Mouse (Mus musculus): ENCODE measurements at regions not wholly inside any gene's neighbourhood (a gene's known extent, or its start where the extent isn't known, plus 50 kb on each side); places are given as distances from the start of the nearest gene placed in this dataset.

DNA sequence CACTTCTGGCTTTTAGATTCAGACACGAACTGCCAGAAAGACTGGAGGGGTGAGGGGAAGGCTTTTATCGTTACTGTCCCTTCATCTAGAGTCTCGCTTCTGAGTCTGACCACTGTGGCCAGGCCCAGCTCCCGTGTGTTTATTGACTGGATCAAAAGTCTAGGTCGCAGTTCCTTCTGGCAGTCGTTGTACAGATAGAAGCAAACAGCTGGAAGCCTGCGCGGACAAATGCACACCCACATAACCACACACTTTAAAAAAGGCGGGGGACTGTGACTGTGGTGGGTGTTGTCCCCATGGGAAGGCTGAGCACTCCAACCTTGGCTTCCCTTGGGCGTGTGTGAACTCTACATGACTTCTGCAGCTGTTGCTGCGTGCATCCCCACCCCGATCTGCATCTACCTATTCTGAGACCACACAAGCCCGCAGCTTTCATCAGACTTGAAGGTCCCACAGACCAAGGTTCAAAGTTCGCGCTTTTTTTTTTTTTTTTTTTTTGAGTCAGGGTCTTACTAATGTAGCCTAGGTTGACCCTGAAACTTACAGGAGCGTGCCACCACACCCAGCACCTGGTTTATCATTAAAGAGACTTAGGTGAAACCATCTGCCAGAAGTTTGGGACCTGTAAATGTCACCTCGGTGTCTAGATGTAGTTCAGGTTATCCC lies 54.5 kb upstream of the Hes1 start:
- WGBS: 23% methylated on average over 17 of the region's 17 CpGs
- peaks cover 17% of the 10 kb centered on the region; the same call in 1 of the 2 replicates for H3K27me3 ChIP-seq (replicated peaks)
- no peak overlapping the region; the same call in 1 of the 2 replicates for H3K9ac ChIP-seq
- ATAC-seq (replicated peaks): no peak
- H3K4me2 ChIP-seq: peak overlapping the region; percentile 97
- no peaks in the 10 kb centered on the region for H3K36me3 ChIP-seq (replicated peaks)
- H3K9me3 ChIP-seq: no peaks in the 10 kb centered on the region
- H3K4me1 ChIP-seq: peaks cover 17% of the 10 kb centered on the region
- H3K27ac ChIP-seq: no peak overlapping the region
- peak overlapping the region; percentile 53 for H3K4me3 ChIP-seq

- WGBS: 38% methylated on average over 2 of the region's 2 CpGs
- H3K27me3 ChIP-seq (replicated peaks): 0 out of 2 replicates have a peak, but pooled peaks cover 7% of the 10 kb centered on the region
- ATAC-seq (replicated peaks): no peak
Measured at GRCm38 (mm10) chr16:30013123-30013522, 51.1 kb upstream of the Hes1 start.

GRCm38 (mm10) chr16:30013943-30014342 lies 50.2 kb upstream of the Hes1 start:
- Histone ChIP-seq H3K27me3 (replicated peaks) (peaks cover 10% of the 10 kb centered on the region; the same call in 1 of the 2 replicates), H3K9me3 (no peaks in the 10 kb centered on the region), H3K36me3 (replicated peaks) (no peaks in the 10 kb centered on the region), H3K9ac (no peak overlapping the region), H3K4me2 (no peak overlapping the region), H3K4me1 (peaks cover 11% of the 10 kb centered on the region), H3K4me3 (no peak overlapping the region), H3K27ac (no peak overlapping the region)
- 93% methylated on average over 9 of the region's 9 CpGs for WGBS
- no peak for ATAC-seq (replicated peaks)

More at GRCm38 (mm10) chr16:30013123-30013522, 51.1 kb upstream of the Hes1 start:
- H3K4me1 ChIP-seq: peaks cover 19% of the 10 kb centered on the region
- no peak overlapping the region for H3K4me2 ChIP-seq
- no peak overlapping the region for H3K9ac ChIP-seq
- H3K36me3 ChIP-seq (replicated peaks): no peaks in the 10 kb centered on the region
- H3K9me3 ChIP-seq: no peaks in the 10 kb centered on the region
- no peak overlapping the region for H3K27ac ChIP-seq
- no peak overlapping the region for H3K4me3 ChIP-seq
